Mouse (Mus musculus): ENCODE data around the gene Cyp2c66. TPM values are rescaled to one million over a fixed set of nuclear protein-coding genes. Genes with fewer than 3 reads are reported as not detected.
"Not testable (repeated sequence)": the region's sequence is repeated elsewhere in the genome, so short reads cannot be mapped to it uniquely, and the experiment has no call there.

Cyp2c66 gene
- polyA plus RNA-seq (2012; rRNA removed), result 0.40 and 0.61 TPM in 2 replicates

GRCm38 (mm10) chr19:39113644-39114043 lies at the start of gene Cyp2c66:
TSS of gene Cyp2c66 (plus strand) at chr19:39113898.
- H3K4me3 ChIP-seq (ENCODE audit: control insufficient read depth, low read depth, low read length), result no peak within 1 kb of the TSS

GRCm38 (mm10) chr19:39098779-39099178 lies 14.9 kb upstream of the Cyp2c66 start:
- not testable (repeated sequence) for H3K4me1 ChIP-seq (ENCODE audit: control insufficient read depth, insufficient read depth, low read length); H3K27ac ChIP-seq (ENCODE audit: control insufficient read depth, insufficient read depth, low read depth, low read length); H3K27me3 ChIP-seq (ENCODE audit: control insufficient read depth, insufficient read depth, low read length); H3K4me3 ChIP-seq (ENCODE audit: control insufficient read depth, low read depth, low read length); H3K36me3 ChIP-seq (ENCODE audit: control insufficient read depth, insufficient read depth, low read length)

More at GRCm38 (mm10) chr19:39113644-39114043, at the start of gene Cyp2c66:
- Histone ChIP-seq H3K4me1 (ENCODE audit: control insufficient read depth, insufficient read depth, low read length) (no peaks in the 10 kb centered on the region), H3K36me3 (ENCODE audit: control insufficient read depth, insufficient read depth, low read length) (no peaks in the 10 kb centered on the region), H3K27ac (ENCODE audit: control insufficient read depth, insufficient read depth, low read depth, low read length) (no peak within 1 kb of the TSS), H3K27me3 (ENCODE audit: control insufficient read depth, insufficient read depth, low read length) (no peaks in the 10 kb centered on the region)
- TF ChIP-seq POLR2A (IDR thresholded peaks at IDR 0.05; ENCODE audit: control insufficient read depth, low read depth, low read length), result no peak

GRCm38 (mm10) chr19:39156836-39157235 lies 43.1 kb downstream of the Cyp2c66 start:
- not testable (repeated sequence) for H3K4me1 ChIP-seq (ENCODE audit: control insufficient read depth, insufficient read depth, low read length); H3K36me3 ChIP-seq (ENCODE audit: control insufficient read depth, insufficient read depth, low read length); H3K27ac ChIP-seq (ENCODE audit: control insufficient read depth, insufficient read depth, low read depth, low read length); H3K4me3 ChIP-seq (ENCODE audit: control insufficient read depth, low read depth, low read length); H3K27me3 ChIP-seq (ENCODE audit: control insufficient read depth, insufficient read depth, low read length)

Other genes starting within 250 kb of the Cyp2c66 start
- gene Hells, start 183.0 kb upstream of the Cyp2c66 start, polyA plus RNA-seq (2012; rRNA removed), result 2.7 and 5.5 TPM in 2 replicates
- 0.37 and 0.93 TPM in 2 replicates for gene Cyp2c55, start 106.9 kb upstream of the Cyp2c66 start, polyA plus RNA-seq (2012; rRNA removed)
- 0.41 and 0.55 TPM in 2 replicates for gene Cyp2c65, start 52.9 kb upstream of the Cyp2c66 start, polyA plus RNA-seq (2012; rRNA removed)
- 0.52 and 0.57 TPM in 2 replicates for gene Cyp2c29, start 155.5 kb downstream of the Cyp2c66 start, polyA plus RNA-seq (2012; rRNA removed)

Measured in testis, adult 2 months (tissue).